Mouse (Mus musculus): ENCODE results near the gene 1700016C15Rik. TPM values are rescaled to one million over a fixed set of nuclear protein-coding genes. Genes with fewer than 3 reads are reported as not detected.

1700016C15Rik gene
- polyA plus RNA-seq, 1 experiment from 2014 or later, result not detected

DNA sequence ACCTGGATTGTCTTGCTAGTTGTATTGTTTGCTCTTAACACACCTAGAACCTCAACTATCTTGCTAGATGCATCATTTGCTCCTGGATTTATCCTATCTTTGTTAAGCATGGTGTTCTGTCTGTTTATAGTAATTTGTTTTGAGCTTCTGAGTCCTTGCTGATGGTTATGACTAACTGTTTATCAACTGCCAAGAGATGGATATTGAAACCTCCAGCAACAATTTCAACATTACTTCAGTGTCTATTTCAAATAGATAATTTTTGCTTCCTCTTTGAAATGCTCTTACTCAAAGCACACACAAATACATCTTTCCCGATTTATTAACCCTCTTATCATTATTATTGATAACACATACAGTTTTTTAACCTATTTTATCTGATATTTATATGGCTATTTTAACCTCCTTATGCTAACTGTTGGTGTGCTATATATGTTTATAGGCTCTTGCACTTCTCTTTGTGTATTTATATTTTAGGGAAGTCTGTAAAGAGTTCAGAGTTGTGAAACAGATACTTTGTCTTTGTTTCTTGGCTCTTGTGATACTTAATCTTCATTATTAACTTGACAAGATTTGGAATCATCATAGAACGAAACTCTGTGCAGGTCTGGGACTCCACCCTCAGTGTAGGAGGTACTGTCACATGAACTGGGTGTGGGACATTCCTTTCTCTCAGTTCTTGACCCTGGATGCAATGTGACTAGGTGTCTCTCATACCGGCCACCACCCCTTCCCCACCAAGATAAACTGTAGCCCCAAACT lies 15.8 kb upstream of the 1700016C15Rik start:
- Histone ChIP-seq H3K4me2 (no peak overlapping the region), H3K4me1 (replicated peaks; ENCODE audit: control insufficient read depth, insufficient read depth, low read length) (no peaks in the 10 kb centered on the region), H3K4me3 (ENCODE audit: low read depth, low read length) (no peak overlapping the region), H3K9me3 (ENCODE audit: control insufficient read depth, low read length) (no peaks in the 10 kb centered on the region), H3K27me3 (replicated peaks; ENCODE audit: control insufficient read depth, insufficient read depth, low read length) (no peaks in the 10 kb centered on the region), H3K36me3 (ENCODE audit: control insufficient read depth, insufficient read depth, low read length) (no peaks in the 10 kb centered on the region), H3K27ac (ENCODE audit: low read depth, low read length) (no peak overlapping the region), H3K9ac (ENCODE audit: low read depth, low read length) (no peak overlapping the region)
- WGBS, result 69% methylated on average over 3 of the region's 3 CpGs
- ATAC-seq (replicated peaks; ENCODE audit: low FRiP score), result no peak
- no peak for DNase-seq (ENCODE audit: low spot score)

DNA sequence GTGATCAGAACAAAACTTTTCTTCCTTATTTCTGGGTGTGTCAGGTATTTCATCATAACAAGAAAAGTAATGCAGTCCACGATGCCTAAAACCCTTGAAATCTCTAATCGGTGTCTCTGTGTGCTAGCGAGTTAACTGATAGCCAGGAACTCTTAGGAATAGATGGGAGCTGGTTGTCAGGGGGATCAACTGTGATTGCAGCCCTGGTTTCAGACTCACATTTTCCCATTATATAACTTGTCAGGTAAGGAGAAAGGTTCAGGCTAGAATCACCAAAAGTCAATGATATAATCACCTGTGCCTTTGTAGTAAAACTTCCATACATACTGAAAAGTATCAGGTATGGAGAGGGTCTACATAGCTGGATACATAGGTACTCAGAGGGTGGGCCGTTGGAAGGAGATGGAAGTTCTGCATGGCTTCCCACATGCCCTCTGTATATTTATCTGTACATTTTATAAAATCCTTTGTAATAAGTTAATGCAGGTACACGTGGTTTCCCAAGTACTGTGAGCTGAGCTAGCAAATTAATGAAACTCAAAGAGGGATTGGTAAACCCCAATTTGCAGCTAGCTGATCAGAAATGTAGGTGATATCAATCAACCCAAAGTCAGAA lies 15.1 kb upstream of the 1700016C15Rik start:
- Histone ChIP-seq H3K27ac (ENCODE audit: low read depth, low read length) (no peak overlapping the region), H3K27me3 (replicated peaks; ENCODE audit: control insufficient read depth, insufficient read depth, low read length) (no peaks in the 10 kb centered on the region), H3K9ac (ENCODE audit: low read depth, low read length) (no peak overlapping the region), H3K4me2 (no peak overlapping the region), H3K9me3 (ENCODE audit: control insufficient read depth, low read length) (no peaks in the 10 kb centered on the region), H3K36me3 (ENCODE audit: control insufficient read depth, insufficient read depth, low read length) (no peaks in the 10 kb centered on the region), H3K4me3 (ENCODE audit: low read depth, low read length) (no peak overlapping the region), H3K4me1 (replicated peaks; ENCODE audit: control insufficient read depth, insufficient read depth, low read length) (no peaks in the 10 kb centered on the region)
- WGBS, result 80% methylated on average over 5 of the region's 5 CpGs
- DNase-seq (ENCODE audit: low spot score), result no peak
- ATAC-seq (replicated peaks; ENCODE audit: low FRiP score), result no peak

DNA sequence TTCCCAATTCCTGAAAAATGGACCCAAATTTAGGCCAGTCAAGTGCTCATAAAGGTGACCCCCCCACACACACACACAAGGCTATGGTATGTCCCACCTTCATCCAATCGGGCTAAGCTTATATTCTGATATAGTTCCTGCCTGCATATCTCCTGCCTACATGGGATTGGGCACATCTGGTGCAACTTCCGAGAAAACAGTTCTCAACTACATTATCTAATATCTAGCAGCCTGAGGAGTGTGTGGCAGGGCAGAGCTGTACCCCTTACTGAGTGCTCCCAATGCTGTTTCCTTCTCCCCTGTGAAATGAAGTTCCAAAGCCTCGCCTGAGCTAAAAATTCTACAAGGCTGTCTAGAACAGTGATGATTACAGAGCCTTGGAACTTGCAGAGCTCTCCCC lies 13.2 kb upstream of the 1700016C15Rik start:
- Histone ChIP-seq H3K4me1 (replicated peaks; ENCODE audit: control insufficient read depth, insufficient read depth, low read length) (no peaks in the 10 kb centered on the region), H3K36me3 (ENCODE audit: control insufficient read depth, insufficient read depth, low read length) (no peaks in the 10 kb centered on the region), H3K9me3 (ENCODE audit: control insufficient read depth, low read length) (no peaks in the 10 kb centered on the region), H3K4me2 (no peak overlapping the region), H3K4me3 (ENCODE audit: low read depth, low read length) (no peak overlapping the region), H3K27ac (ENCODE audit: low read depth, low read length) (no peak overlapping the region), H3K27me3 (replicated peaks; ENCODE audit: control insufficient read depth, insufficient read depth, low read length) (no peaks in the 10 kb centered on the region), H3K9ac (ENCODE audit: low read depth, low read length) (no peak overlapping the region)
- peak; percentile 69 for ATAC-seq (replicated peaks; ENCODE audit: low FRiP score)
- WGBS, result 58% methylated on average over 3 of the region's 3 CpGs
- DNase-seq (ENCODE audit: low spot score), result no peak

DNA sequence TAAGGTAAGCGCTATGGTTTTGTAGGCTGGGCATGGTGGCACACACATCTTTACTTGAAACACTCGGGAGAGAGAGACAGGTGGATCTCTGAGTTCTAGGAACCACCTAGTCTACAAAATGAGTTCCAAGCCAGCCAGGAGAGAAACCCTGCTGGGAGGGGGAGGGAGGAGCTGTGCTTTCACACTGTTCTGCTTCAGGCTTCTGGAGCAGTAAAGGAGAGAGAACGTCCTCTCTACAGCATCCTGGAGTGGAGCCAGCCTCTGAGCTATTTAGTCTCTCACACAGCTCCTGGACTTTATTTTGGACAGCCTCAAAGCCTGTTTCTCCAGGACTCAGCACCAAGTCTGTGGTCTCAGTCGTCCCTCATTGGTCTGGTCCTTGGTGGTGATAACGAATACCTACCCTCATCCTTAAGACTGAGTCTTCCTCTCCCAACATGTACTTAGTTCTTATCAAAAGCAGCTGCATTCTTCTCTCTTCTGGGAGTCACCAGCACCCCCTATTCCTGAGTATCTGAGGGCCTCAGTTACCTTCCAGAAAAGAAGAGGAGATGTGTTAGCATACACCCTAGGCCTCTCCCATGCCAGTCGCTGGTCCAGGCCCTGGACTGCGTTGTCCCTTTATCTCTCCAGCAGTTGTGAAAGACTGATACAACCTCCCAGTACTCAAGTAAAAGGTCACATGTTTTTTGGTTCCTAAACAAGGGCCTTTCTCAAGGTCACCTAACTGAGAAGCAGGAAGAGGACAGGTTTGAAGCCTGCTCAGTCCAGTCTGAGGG lies 12.4 kb upstream of the 1700016C15Rik start:
- Histone ChIP-seq H3K9me3 (ENCODE audit: control insufficient read depth, low read length) (no peaks in the 10 kb centered on the region), H3K27ac (ENCODE audit: low read depth, low read length) (no peak overlapping the region), H3K4me2 (no peak overlapping the region), H3K9ac (ENCODE audit: low read depth, low read length) (0 out of 2 replicates have a peak overlapping the region, but pooled peaks have one; percentile 22), H3K4me3 (ENCODE audit: low read depth, low read length) (no peak overlapping the region), H3K36me3 (ENCODE audit: control insufficient read depth, insufficient read depth, low read length) (no peaks in the 10 kb centered on the region), H3K4me1 (replicated peaks; ENCODE audit: control insufficient read depth, insufficient read depth, low read length) (no peaks in the 10 kb centered on the region), H3K27me3 (replicated peaks; ENCODE audit: control insufficient read depth, insufficient read depth, low read length) (no peaks in the 10 kb centered on the region)
- DNase-seq (ENCODE audit: low spot score), result no peak
- ATAC-seq (replicated peaks; ENCODE audit: low FRiP score), result peak; percentile 51; the same call in 1 of the 2 replicates
- 69% methylated on average over 7 of the region's 7 CpGs for WGBS

- Histone ChIP-seq H3K9me3 (ENCODE audit: control insufficient read depth, low read length) (no peaks in the 10 kb centered on the region), H3K36me3 (ENCODE audit: control insufficient read depth, insufficient read depth, low read length) (no peaks in the 10 kb centered on the region), H3K4me1 (replicated peaks; ENCODE audit: control insufficient read depth, insufficient read depth, low read length) (no peaks in the 10 kb centered on the region), H3K27ac (ENCODE audit: low read depth, low read length) (no peak overlapping the region), H3K4me2 (no peak overlapping the region), H3K4me3 (ENCODE audit: low read depth, low read length) (no peak overlapping the region), H3K27me3 (replicated peaks; ENCODE audit: control insufficient read depth, insufficient read depth, low read length) (no peaks in the 10 kb centered on the region), H3K9ac (ENCODE audit: low read depth, low read length) (no peak overlapping the region)
- DNase-seq (ENCODE audit: low spot score), result no peak
- WGBS, result 77% methylated on average over 11 of the region's 11 CpGs
- no peak for ATAC-seq (replicated peaks; ENCODE audit: low FRiP score)
These were observed 11.1 kb upstream of the 1700016C15Rik start for GRCm38 (mm10) chr1:177718340-177719028.

GRCm38 (mm10) chr1:177719029-177719427 lies 10.6 kb upstream of the 1700016C15Rik start:
- no peaks in the 10 kb centered on the region for H3K4me1 ChIP-seq (replicated peaks; ENCODE audit: control insufficient read depth, insufficient read depth, low read length)
- no peak overlapping the region for H3K27ac ChIP-seq (ENCODE audit: low read depth, low read length)
- WGBS, result 56% methylated on average over 3 of the region's 3 CpGs
- H3K27me3 ChIP-seq (replicated peaks; ENCODE audit: control insufficient read depth, insufficient read depth, low read length), result no peaks in the 10 kb centered on the region
- DNase-seq (ENCODE audit: low spot score), result no peak
- no peaks in the 10 kb centered on the region for H3K9me3 ChIP-seq (ENCODE audit: control insufficient read depth, low read length)
- no peak for ATAC-seq (replicated peaks; ENCODE audit: low FRiP score)
- H3K4me3 ChIP-seq (ENCODE audit: low read depth, low read length), result no peak overlapping the region
- H3K36me3 ChIP-seq (ENCODE audit: control insufficient read depth, insufficient read depth, low read length), result no peaks in the 10 kb centered on the region
- H3K4me2 ChIP-seq, result no peak overlapping the region
- H3K9ac ChIP-seq (ENCODE audit: low read depth, low read length), result no peak overlapping the region

DNA sequence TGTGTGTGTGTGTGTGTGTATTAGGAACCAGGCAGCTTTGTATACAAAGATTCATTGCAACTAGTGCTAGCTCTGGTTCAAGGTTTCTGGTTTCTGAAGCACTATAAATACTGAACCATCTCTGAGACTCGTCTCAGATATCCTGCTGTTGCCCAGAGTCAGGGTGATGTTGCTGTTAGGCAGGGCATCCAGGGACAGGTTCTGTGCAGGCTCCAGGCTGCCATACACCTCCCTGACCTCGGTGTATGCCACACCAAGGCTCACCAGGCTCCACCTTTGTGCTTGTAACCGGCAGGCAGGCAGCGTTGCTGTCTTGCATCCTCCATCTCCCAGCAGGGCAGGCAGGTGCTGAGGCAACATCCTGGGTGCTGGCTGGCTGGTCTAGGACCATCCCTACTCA lies 5.8 kb upstream of the 1700016C15Rik start:
- H3K9ac ChIP-seq (ENCODE audit: low read depth, low read length), result no peak overlapping the region
- ATAC-seq (replicated peaks; ENCODE audit: low FRiP score) (no peak), DNase-seq (ENCODE audit: low spot score) (no peak)
- no peak overlapping the region for H3K27ac ChIP-seq (ENCODE audit: low read depth, low read length)
- no peaks in the 10 kb centered on the region for H3K9me3 ChIP-seq (ENCODE audit: control insufficient read depth, low read length)
- H3K4me1 ChIP-seq (replicated peaks; ENCODE audit: control insufficient read depth, insufficient read depth, low read length), result no peaks in the 10 kb centered on the region
- no peak overlapping the region for H3K4me2 ChIP-seq
- no peaks in the 10 kb centered on the region for H3K27me3 ChIP-seq (replicated peaks; ENCODE audit: control insufficient read depth, insufficient read depth, low read length)
- no peak overlapping the region for H3K4me3 ChIP-seq (ENCODE audit: low read depth, low read length)
- H3K36me3 ChIP-seq (ENCODE audit: control insufficient read depth, insufficient read depth, low read length), result no peaks in the 10 kb centered on the region
- WGBS, result 65% methylated on average over 4 of the region's 4 CpGs

GRCm38 (mm10) chr1:177726870-177727269 lies 2.7 kb upstream of the 1700016C15Rik start:
- Histone ChIP-seq H3K36me3 (ENCODE audit: control insufficient read depth, insufficient read depth, low read length) (no peaks in the 10 kb centered on the region), H3K27me3 (replicated peaks; ENCODE audit: control insufficient read depth, insufficient read depth, low read length) (no peaks in the 10 kb centered on the region), H3K27ac (ENCODE audit: low read depth, low read length) (no peak overlapping the region), H3K4me2 (no peak overlapping the region), H3K4me3 (ENCODE audit: low read depth, low read length) (no peak overlapping the region), H3K9me3 (ENCODE audit: control insufficient read depth, low read length) (no peaks in the 10 kb centered on the region), H3K9ac (ENCODE audit: low read depth, low read length) (no peak overlapping the region), H3K4me1 (replicated peaks; ENCODE audit: control insufficient read depth, insufficient read depth, low read length) (no peaks in the 10 kb centered on the region)
- WGBS, result 44% methylated on average over 5 of the region's 5 CpGs
- ATAC-seq (replicated peaks; ENCODE audit: low FRiP score), result no peak
- DNase-seq (ENCODE audit: low spot score), result no peak

Data from liver, embryonic 11.5 days (tissue).